In genomic region chr8:106642172-106642571, GRCm38 (mm10) we compare ENCODE assay signal across 29 mouse cellular contexts. TPM values are rescaled to one million over a fixed set of nuclear protein-coding genes. Genes with fewer than 3 reads are reported as not detected.
DNase-seq lines count a peak whose midpoint lies in the region; ATAC-seq and TF ChIP-seq lines count a peak whose summit lies in the region.
"Had no signal": no experiment of that assay in that cellular context is flagged by ENCODE, and none has a peak within 500 bp of the region (broad histone marks: within the 10 kb centered on the region; RNA-seq: fewer than 3 reads in every experiment).

No protein-coding gene starts in this region.

- 56% methylated on average over 2 of the region's 2 CpGs for WGBS in lung, embryonic 15.5 days
- WGBS in liver, embryonic 16.5 days (ENCODE audit: insufficient replicate concordance): 38% methylated on average over 2 of the region's 2 CpGs

- peaks cover 47% of the 10 kb centered on the region for H3K4me1 ChIP-seq in lung, embryonic 15.5 days
- H3K4me1 ChIP-seq in E14TG2a.4 (replicated peaks; ENCODE audit: low read depth, low read length): peaks cover 98% of the 10 kb centered on the region
- H3K4me1 ChIP-seq in liver, embryonic 16.5 days (ENCODE audit: control insufficient read depth, low read depth, low read length): peaks cover 4% of the 10 kb centered on the region
- H3K4me1 ChIP-seq: forebrain, embryonic 12.5 days; hindbrain, embryonic 10.5 days; hindbrain, embryonic 15.5 days; megakaryocyte, embryonic 14.5 days; midbrain, embryonic 13.5 days had no signal

- no peaks in the 10 kb centered on the region for H3K36me3 ChIP-seq in lung, embryonic 15.5 days
- peaks cover 35% of the 10 kb centered on the region for H3K36me3 ChIP-seq in E14TG2a.4 (ENCODE audit: insufficient read depth, low read length)
- H3K36me3 ChIP-seq in liver, embryonic 16.5 days (ENCODE audit: control insufficient read depth, insufficient read depth): no peaks in the 10 kb centered on the region
- H3K36me3 ChIP-seq: forebrain, embryonic 12.5 days; hindbrain, embryonic 10.5 days; hindbrain, embryonic 15.5 days; midbrain, embryonic 13.5 days had no signal

- peak overlapping the region; percentile 40; the same call in 1 of the 2 replicates for H3K27ac ChIP-seq in lung, embryonic 15.5 days
- H3K27ac ChIP-seq in liver, embryonic 16.5 days (ENCODE audit: low read length): 0 out of 2 replicates have a peak overlapping the region, but pooled peaks have one; percentile 8
- H3K27ac ChIP-seq: forebrain, embryonic 12.5 days; hindbrain, embryonic 10.5 days; hindbrain, embryonic 15.5 days; liver, embryonic 14.5 days; midbrain, embryonic 13.5 days had no signal

- no peak for TF ChIP-seq CTCF in E14TG2a.4 (conservative IDR thresholded peaks at IDR 0.05; ENCODE audit: low read length)

- no peak for ATAC-seq in lung, embryonic 15.5 days (ENCODE audit: borderline replicate concordance, extremely low read depth, low FRiP score, low TSS enrichment)
- peak; percentile 77 for ATAC-seq in liver, embryonic 16.5 days (ENCODE audit: low read depth)
- ATAC-seq: midbrain, embryonic 13.5 days; Patski had no signal

- H3K9ac ChIP-seq in lung, embryonic 15.5 days: no peak overlapping the region
- H3K9ac ChIP-seq in liver, embryonic 16.5 days (ENCODE audit: low read depth, low read length): no peak overlapping the region
- H3K9ac ChIP-seq: forebrain, embryonic 12.5 days; hindbrain, embryonic 15.5 days; liver, embryonic 14.5 days; midbrain, embryonic 13.5 days had no signal

- DNase-seq in lung, postnatal 4 days: no peak
- DNase-seq in CD4-positive helper T cell, adult 2 months (ENCODE audit: low read depth, low spot score): peak; percentile 26
- no peak for DNase-seq in heart, adult 9 months (ENCODE audit: low spot score in 2 of 2)
- DNase-seq in layer of hippocampus, adult 11-12 months (ENCODE audit: low spot score): no peak
- no peak for DNase-seq in layer of hippocampus, postnatal 14 days (ENCODE audit: low spot score in 2 of 2)
- DNase-seq: adrenal gland, postnatal 25 days; B cell, adult 2 months; cerebellum, adult 11-12 months; cerebellum, postnatal 14 days; gastrocnemius, postnatal 10 days; heart, postnatal 14 days; kidney, adult 11 months; layer of hippocampus, postnatal 36 days; lung, postnatal 36 days; right cerebral cortex, postnatal 25 days; spleen, adult 18-20 months had no signal

- H3K9me3 ChIP-seq in lung, embryonic 15.5 days: no peaks in the 10 kb centered on the region
- no peaks in the 10 kb centered on the region for H3K9me3 ChIP-seq in E14TG2a.4 (ENCODE audit: low read length)
- no peaks in the 10 kb centered on the region for H3K9me3 ChIP-seq in liver, embryonic 16.5 days (replicated peaks; ENCODE audit: control insufficient read depth, low read length)
- H3K9me3 ChIP-seq: forebrain, embryonic 12.5 days; hindbrain, embryonic 10.5 days; hindbrain, embryonic 15.5 days; megakaryocyte, embryonic 14.5 days; midbrain, embryonic 13.5 days had no signal

- H3K4me3 ChIP-seq in lung, embryonic 15.5 days: no peak overlapping the region
- 0 out of 2 replicates have a peak overlapping the region, but pooled peaks have one; percentile 17 for H3K4me3 ChIP-seq in E14TG2a.4 (replicated peaks; ENCODE audit: low read length)
- H3K4me3 ChIP-seq in liver, embryonic 16.5 days (ENCODE audit: low read depth, low read length): no peak overlapping the region
- H3K4me3 ChIP-seq: erythroblast, embryonic 14.5 days; forebrain, embryonic 12.5 days; hindbrain, embryonic 10.5 days; hindbrain, embryonic 15.5 days; megakaryocyte, embryonic 14.5 days; midbrain, embryonic 13.5 days had no signal

- H3K4me2 ChIP-seq in lung, embryonic 15.5 days: no peak overlapping the region
- no peak overlapping the region for H3K4me2 ChIP-seq in liver, embryonic 16.5 days (ENCODE audit: low read depth, low read length)
- H3K4me2 ChIP-seq: forebrain, embryonic 12.5 days; hindbrain, embryonic 15.5 days; midbrain, embryonic 13.5 days had no signal

- H3K27me3 ChIP-seq in lung, embryonic 15.5 days: no peaks in the 10 kb centered on the region
- no peaks in the 10 kb centered on the region for H3K27me3 ChIP-seq in E14TG2a.4 (ENCODE audit: insufficient read depth, low read length)
- H3K27me3 ChIP-seq in liver, embryonic 16.5 days (ENCODE audit: control insufficient read depth, insufficient read depth, low read depth, low read length): no peaks in the 10 kb centered on the region
- H3K27me3 ChIP-seq: CH12.LX; forebrain, embryonic 12.5 days; hindbrain, embryonic 15.5 days; midbrain, embryonic 13.5 days; Patski had no signal

RNA-seq across cellular contexts. Expression of gene Cdh1, which starts 39.0 kb away (rescaled TPM):
- polyA plus RNA-seq in lung, embryonic 15.5 days (2015; fragmentation: Nextera tagmentation; extraction: Ambion mirVana): 106 and 117 TPM in 2 replicates
- 22.9 and 26.5 TPM in 2 replicates for polyA plus RNA-seq in liver, embryonic 16.5 days (2015; fragmentation: Nextera tagmentation; extraction: Ambion mirVana)
- total RNA-seq in layer of hippocampus, postnatal 14 days (2021): under 1 TPM; 0.24 to 0.35 TPM
- total RNA-seq: MEL had no signal
- polyA plus RNA-seq: erythroblast, embryonic 14.5 days had no signal

RNA-seq across cellular contexts. Expression of gene Tango6, which starts 40.7 kb away (rescaled TPM):
- polyA plus RNA-seq in lung, embryonic 15.5 days (2015; fragmentation: Nextera tagmentation; extraction: Ambion mirVana): 11.4 and 12.1 TPM in 2 replicates
- polyA plus RNA-seq in liver, embryonic 16.5 days (2015; fragmentation: Nextera tagmentation; extraction: Ambion mirVana): 3.4 TPM in 2 replicates
- 1 to 10 TPM; 6.6 to 7.7 TPM for total RNA-seq in layer of hippocampus, postnatal 14 days (2021)
